Comparison of ENCODE assay signal across 7 mouse cellular contexts in the genomic region with DNA sequence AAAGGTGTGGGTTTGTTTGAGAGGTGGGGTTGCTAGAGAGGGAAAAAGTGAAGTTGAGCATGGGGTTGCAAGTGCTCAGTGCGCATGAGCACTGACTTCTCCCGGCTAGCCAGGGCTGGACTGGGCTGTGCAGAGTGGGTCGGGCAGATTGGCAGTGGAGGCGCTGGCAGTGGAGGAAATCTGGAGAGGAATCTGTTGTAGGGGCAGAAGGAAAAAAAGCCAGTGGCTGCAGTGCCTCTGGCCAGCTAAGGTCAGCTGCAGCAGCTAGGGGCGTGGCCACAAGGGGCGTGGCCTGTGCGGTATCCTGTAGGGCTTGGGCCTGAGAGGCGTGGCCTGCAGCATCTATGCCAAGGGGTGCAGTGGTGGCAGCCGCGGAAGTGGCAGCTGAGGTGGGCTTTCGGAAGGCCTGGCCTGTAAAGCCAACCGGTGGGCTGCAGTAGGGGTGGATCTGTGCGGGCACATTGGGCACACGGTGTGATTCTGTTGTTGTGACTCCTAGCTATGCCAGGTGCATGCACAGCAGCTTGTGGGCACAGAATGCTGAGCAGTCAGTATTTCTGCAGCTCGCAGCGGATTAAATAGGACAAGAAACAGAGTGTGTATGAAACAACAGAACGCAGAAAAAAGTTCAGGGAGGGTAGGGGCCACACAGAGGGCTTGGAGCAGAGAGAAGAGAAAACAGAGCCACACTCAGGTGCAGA. TPM values are rescaled to one million over a fixed set of nuclear protein-coding genes. Genes with fewer than 3 reads are reported as not detected.
DNase-seq lines count a peak whose midpoint lies in the region; ATAC-seq lines count a peak whose summit lies in the region.

No protein-coding gene starts in this region.

- no peak overlapping the region for H3K9ac ChIP-seq in kidney, embryonic 15.5 days

- no peaks in the 10 kb centered on the region for H3K27me3 ChIP-seq in forebrain, embryonic 10.5 days (ENCODE audit: poor library complexity, severe bottlenecking)
- H3K27me3 ChIP-seq in kidney, embryonic 15.5 days, result no peaks in the 10 kb centered on the region; the same call in 1 of the 2 replicates
- peaks cover 38% of the 10 kb centered on the region for H3K27me3 ChIP-seq in megakaryocyte, embryonic 14.5 days (replicated peaks)

- H3K4me2 ChIP-seq in kidney, embryonic 15.5 days, result peak overlapping the region; percentile 38

- WGBS in forebrain, embryonic 10.5 days, result 16% methylated on average over 17 of the region's 17 CpGs
- 16% methylated on average over 17 of the region's 17 CpGs for WGBS in kidney, embryonic 15.5 days

- H3K4me3 ChIP-seq in forebrain, embryonic 10.5 days, result peak overlapping the region; percentile 38
- no peak overlapping the region for H3K4me3 ChIP-seq in kidney, embryonic 15.5 days (replicated peaks)
- H3K4me3 ChIP-seq in megakaryocyte, embryonic 14.5 days (replicated peaks), result peak overlapping the region; percentile 38

- peak; percentile 83 for ATAC-seq in kidney, embryonic 15.5 days (replicated peaks; ENCODE audit: low FRiP score)
- no peak for ATAC-seq in erythroid progenitor cell, adult 5-6 weeks (replicated peaks; ENCODE audit: low FRiP score, poor library complexity, severe bottlenecking)

- DNase-seq in urinary bladder, postnatal 14 days (ENCODE audit: low spot score), result peak; percentile 16
- DNase-seq in urinary bladder, postnatal 36 days (ENCODE audit: low spot score in 2 of 2), result no peak
- peak; percentile 54 for DNase-seq in forebrain, embryonic 10.5 days (ENCODE audit: extremely low spot score, low spot score)
- peak; percentile 4 to 25 for DNase-seq in thymus, postnatal 36 days

- H3K9me3 ChIP-seq in forebrain, embryonic 10.5 days, result peaks cover under 1% of the 10 kb centered on the region; the same call in 1 of the 2 replicates
- H3K9me3 ChIP-seq in kidney, embryonic 15.5 days (replicated peaks), result 0 out of 2 replicates have a peak, but pooled peaks cover under 1% of the 10 kb centered on the region
- peaks cover 7% of the 10 kb centered on the region for H3K9me3 ChIP-seq in megakaryocyte, embryonic 14.5 days

- H3K4me1 ChIP-seq in forebrain, embryonic 10.5 days, result peaks cover 19% of the 10 kb centered on the region
- peaks cover 6% of the 10 kb centered on the region for H3K4me1 ChIP-seq in kidney, embryonic 15.5 days
- H3K4me1 ChIP-seq in megakaryocyte, embryonic 14.5 days, result peaks cover 7% of the 10 kb centered on the region; the same call in 1 of the 2 replicates

- H3K27ac ChIP-seq in forebrain, embryonic 10.5 days, result no peak overlapping the region
- H3K27ac ChIP-seq in kidney, embryonic 15.5 days, result no peak overlapping the region

- H3K36me3 ChIP-seq in forebrain, embryonic 10.5 days (replicated peaks), result no peaks in the 10 kb centered on the region
- H3K36me3 ChIP-seq in kidney, embryonic 15.5 days, result no peaks in the 10 kb centered on the region
- no peaks in the 10 kb centered on the region for H3K36me3 ChIP-seq in megakaryocyte, embryonic 14.5 days (replicated peaks; ENCODE audit: low read length)

RNA-seq across cellular contexts. Expression of gene Gm4763, which starts 9.4 kb away (rescaled TPM):
- polyA plus RNA-seq in forebrain, embryonic 10.5 days (2016; fragmentation: Nextera tagmentation; extraction: Ambion mirVana), result not detected in 2 replicates
- not detected in 2 replicates for polyA plus RNA-seq in kidney, embryonic 15.5 days (2015; fragmentation: Nextera tagmentation; extraction: Ambion mirVana)
- not detected in 2 replicates for polyA plus RNA-seq in megakaryocyte, embryonic 14.5 days (2012; ENCODE audit: insufficient read depth, low replicate concordance)
- not detected in 2 replicates for total RNA-seq in erythroid progenitor cell, adult 5-6 weeks (2015; ENCODE audit: low replicate concordance)
- not detected in 2 replicates for total RNA-seq in erythroid progenitor cell, adult 5-6 weeks (2017; ENCODE audit: low replicate concordance)

RNA-seq across cellular contexts. Expression of gene Cd177, which starts 24.0 kb away (rescaled TPM):
- polyA plus RNA-seq in forebrain, embryonic 10.5 days (2016; fragmentation: Nextera tagmentation; extraction: Ambion mirVana), result 0.07 TPM in 1 of 2 replicates, not detected in the other
- 0.36 and 0.38 TPM in 2 replicates for polyA plus RNA-seq in kidney, embryonic 15.5 days (2015; fragmentation: Nextera tagmentation; extraction: Ambion mirVana)
- 0.27 TPM in 1 of 2 replicates, not detected in the other for polyA plus RNA-seq in megakaryocyte, embryonic 14.5 days (2012; ENCODE audit: insufficient read depth, low replicate concordance)
- total RNA-seq in erythroid progenitor cell, adult 5-6 weeks (2015; ENCODE audit: low replicate concordance), result 39.4 and 55.5 TPM in 2 replicates
- total RNA-seq in erythroid progenitor cell, adult 5-6 weeks (2017; ENCODE audit: low replicate concordance), result 37.9 and 49.0 TPM in 2 replicates

RNA-seq across cellular contexts. Expression of gene BC049730, which starts 27.1 kb away (rescaled TPM):
- not detected in 2 replicates for polyA plus RNA-seq in forebrain, embryonic 10.5 days (2016; fragmentation: Nextera tagmentation; extraction: Ambion mirVana)
- polyA plus RNA-seq in kidney, embryonic 15.5 days (2015; fragmentation: Nextera tagmentation; extraction: Ambion mirVana), result not detected in 2 replicates
- not detected in 2 replicates for polyA plus RNA-seq in megakaryocyte, embryonic 14.5 days (2012; ENCODE audit: insufficient read depth, low replicate concordance)
- total RNA-seq in erythroid progenitor cell, adult 5-6 weeks (2015; ENCODE audit: low replicate concordance), result not detected in 2 replicates
- total RNA-seq in erythroid progenitor cell, adult 5-6 weeks (2017; ENCODE audit: low replicate concordance), result not detected in 2 replicates

RNA-seq across cellular contexts. Expression of gene Ceacam10, which starts 40.9 kb away (rescaled TPM):
- not detected in 2 replicates for polyA plus RNA-seq in forebrain, embryonic 10.5 days (2016; fragmentation: Nextera tagmentation; extraction: Ambion mirVana)
- not detected in 2 replicates for polyA plus RNA-seq in kidney, embryonic 15.5 days (2015; fragmentation: Nextera tagmentation; extraction: Ambion mirVana)
- 0.35 TPM in 1 of 2 replicates, not detected in the other for polyA plus RNA-seq in megakaryocyte, embryonic 14.5 days (2012; ENCODE audit: insufficient read depth, low replicate concordance)
- total RNA-seq in erythroid progenitor cell, adult 5-6 weeks (2015; ENCODE audit: low replicate concordance), result 6.8 and 7.1 TPM in 2 replicates
- 1.7 TPM in 1 of 2 replicates, not detected in the other for total RNA-seq in erythroid progenitor cell, adult 5-6 weeks (2017; ENCODE audit: low replicate concordance)

RNA-seq across cellular contexts. Expression of gene Tex101, which starts 59.6 kb away (rescaled TPM):
- not detected in 2 replicates for polyA plus RNA-seq in forebrain, embryonic 10.5 days (2016; fragmentation: Nextera tagmentation; extraction: Ambion mirVana)
- polyA plus RNA-seq in kidney, embryonic 15.5 days (2015; fragmentation: Nextera tagmentation; extraction: Ambion mirVana), result not detected in 2 replicates
- polyA plus RNA-seq in megakaryocyte, embryonic 14.5 days (2012; ENCODE audit: insufficient read depth, low replicate concordance), result not detected in 2 replicates
- total RNA-seq in erythroid progenitor cell, adult 5-6 weeks (2015; ENCODE audit: low replicate concordance), result not detected in 2 replicates
- not detected in 2 replicates for total RNA-seq in erythroid progenitor cell, adult 5-6 weeks (2017; ENCODE audit: low replicate concordance)

Comparison
In these comparisons a context has a peak if more than half of its experiments do, and no peak if none do; other contexts are left out.
1. DNase-seq: peak in urinary bladder, postnatal 14 days (single experiment), forebrain, embryonic 10.5 days (single experiment) and thymus, postnatal 36 days (2 of 2); none in urinary bladder, postnatal 36 days (0 of 2).